Mouse (Mus musculus) heart, adult 10 weeks (tissue): ENCODE results near the gene Ngf. TPM values are rescaled to one million over a fixed set of nuclear protein-coding genes. Genes with fewer than 3 reads are reported as not detected.

Experiments used
- polyA plus RNA-seq: library from polyadenylated mRNA; stranded (reverse); fragments of 350-450 nt; fragmentation: Illumina TruSeq; extraction: RNeasy Lipid Tissue Mini Kit (QIAGEN cat#74804); gene quantifications from one replicate; pipeline ENCODE4 v1.2.3, GENCODE M21; 2014; ENCODE audit warnings: low read depth, low replicate concordance

The Ngf gene
- polyA plus RNA-seq = 7.4 TPM

DNA sequence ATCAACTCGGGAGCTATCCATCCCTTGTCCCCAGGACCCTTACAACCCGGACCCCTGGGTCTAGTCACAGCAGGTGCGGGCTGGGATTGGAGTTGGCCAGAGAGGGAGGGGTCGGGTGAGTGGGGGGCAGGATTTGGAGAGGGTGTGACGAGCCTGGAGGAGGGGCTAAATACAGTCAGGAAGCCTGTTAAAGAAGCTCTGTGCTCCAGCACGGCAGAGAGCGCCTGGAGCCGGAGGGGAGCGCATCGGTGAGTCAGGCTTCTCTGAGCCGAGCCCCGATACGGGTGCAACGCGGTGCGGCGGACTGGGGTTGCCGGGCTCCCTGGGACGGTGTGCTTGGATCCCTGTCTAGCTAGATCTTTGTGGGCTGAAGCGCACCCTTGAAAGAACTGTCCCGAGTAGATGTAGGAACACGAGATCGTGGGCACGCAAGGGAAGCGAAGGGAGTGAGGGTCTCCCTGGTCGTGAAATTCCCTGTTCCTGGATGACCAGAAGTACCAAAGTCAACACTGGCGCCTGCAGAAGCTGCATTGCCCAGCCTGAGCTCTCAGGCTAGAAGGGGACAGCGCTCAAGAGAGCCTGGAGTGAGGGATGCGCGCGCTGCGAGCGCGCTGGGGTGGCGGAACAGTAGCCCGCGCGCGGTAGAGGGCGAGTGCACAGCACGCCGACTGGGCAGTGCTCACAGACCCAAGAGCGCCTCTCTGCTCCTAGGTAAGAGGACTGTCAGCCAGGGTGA, at the start of gene Ngf:
Gene Ngf (plus strand): TSS at position 207 of the 736 bp plus-strand sequence.

